Mouse (Mus musculus): ENCODE measurements around the gene Slc1a5. TPM values are rescaled to one million over a fixed set of nuclear protein-coding genes. Genes with fewer than 3 reads are reported as not detected.

The Slc1a5 gene
- polyA plus RNA-seq, 1 experiment = 74.6 TPM

DNA sequence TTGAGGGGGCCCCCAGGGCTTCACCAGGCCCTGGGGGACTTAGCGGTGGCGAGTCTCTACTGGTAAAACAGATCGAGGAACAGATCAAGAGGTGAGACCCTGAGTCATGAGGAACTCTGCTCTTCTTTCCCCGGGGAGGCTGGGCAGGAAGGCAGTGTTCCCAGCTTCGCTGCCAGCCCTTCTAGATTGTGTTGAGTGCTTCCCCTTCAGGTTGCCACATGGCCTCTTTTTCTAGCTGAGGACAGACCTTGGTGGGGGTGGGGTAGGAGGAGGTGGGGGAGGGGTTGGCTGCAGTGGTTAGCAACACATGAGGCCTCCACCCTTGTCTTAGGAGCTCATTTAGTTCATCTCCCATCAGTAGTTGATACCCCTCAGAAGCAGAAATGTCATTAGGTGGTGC lies 45.4 kb downstream of the Slc1a5 start:
- H3K4me1 ChIP-seq (ENCODE audit: control insufficient read depth, insufficient read depth, low read length) = no peaks in the 10 kb centered on the region
- 67% methylated on average over 5 of the region's 5 CpGs for WGBS
- no peak overlapping the region for H3K27ac ChIP-seq (ENCODE audit: insufficient read depth, low read depth, low read length)
- 0 out of 2 replicates have a peak, but pooled peaks cover 1% of the 10 kb centered on the region for H3K36me3 ChIP-seq (ENCODE audit: control insufficient read depth, insufficient read depth, low read length)
- H3K27me3 ChIP-seq (replicated peaks; ENCODE audit: control insufficient read depth, insufficient read depth, low read length) = no peaks in the 10 kb centered on the region
- no peak overlapping the region for H3K4me3 ChIP-seq (ENCODE audit: insufficient read depth, low read depth, low read length)
- TF ChIP-seq POLR2A (IDR thresholded peaks at IDR 0.05; ENCODE audit: low read depth, low read length) = no peak
- TF ChIP-seq CTCF (conservative IDR thresholded peaks at IDR 0.05; ENCODE audit: insufficient read depth, insufficient read length, low read depth, low read length) = no peak
- DNase-seq = no peak

DNA sequence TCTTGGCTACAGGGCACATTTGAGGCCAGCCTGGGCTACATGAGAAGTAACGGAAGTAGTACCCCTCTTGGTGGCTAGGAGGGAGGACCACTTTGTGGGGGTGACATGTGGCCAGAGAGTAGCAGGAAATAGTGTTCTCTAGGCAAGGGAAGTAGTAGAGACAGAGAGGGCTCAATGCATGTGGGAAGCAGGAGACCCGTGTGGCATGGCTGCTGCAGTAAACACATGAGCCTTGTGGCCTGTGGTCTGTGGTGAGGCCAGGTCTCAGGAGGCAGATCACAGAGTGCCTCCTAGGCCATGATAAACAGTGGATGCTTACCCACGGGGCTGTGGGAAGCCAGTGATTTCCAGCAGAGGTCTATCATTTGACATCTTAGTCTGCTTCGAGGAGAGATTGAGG lies 46.1 kb downstream of the Slc1a5 start:
- Histone ChIP-seq H3K36me3 (ENCODE audit: control insufficient read depth, insufficient read depth, low read length) (peaks cover 1% of the 10 kb centered on the region; the same call in 1 of the 2 replicates), H3K4me1 (ENCODE audit: control insufficient read depth, insufficient read depth, low read length) (no peaks in the 10 kb centered on the region), H3K27ac (ENCODE audit: insufficient read depth, low read depth, low read length) (no peak overlapping the region), H3K4me3 (ENCODE audit: insufficient read depth, low read depth, low read length) (no peak overlapping the region), H3K27me3 (replicated peaks; ENCODE audit: control insufficient read depth, insufficient read depth, low read length) (no peaks in the 10 kb centered on the region)
- WGBS = 68% methylated on average over 4 of the region's 4 CpGs
- no peak for TF ChIP-seq CTCF (conservative IDR thresholded peaks at IDR 0.05; ENCODE audit: insufficient read depth, insufficient read length, low read depth, low read length)
- no peak for TF ChIP-seq POLR2A (IDR thresholded peaks at IDR 0.05; ENCODE audit: low read depth, low read length)
- no peak for DNase-seq

DNA sequence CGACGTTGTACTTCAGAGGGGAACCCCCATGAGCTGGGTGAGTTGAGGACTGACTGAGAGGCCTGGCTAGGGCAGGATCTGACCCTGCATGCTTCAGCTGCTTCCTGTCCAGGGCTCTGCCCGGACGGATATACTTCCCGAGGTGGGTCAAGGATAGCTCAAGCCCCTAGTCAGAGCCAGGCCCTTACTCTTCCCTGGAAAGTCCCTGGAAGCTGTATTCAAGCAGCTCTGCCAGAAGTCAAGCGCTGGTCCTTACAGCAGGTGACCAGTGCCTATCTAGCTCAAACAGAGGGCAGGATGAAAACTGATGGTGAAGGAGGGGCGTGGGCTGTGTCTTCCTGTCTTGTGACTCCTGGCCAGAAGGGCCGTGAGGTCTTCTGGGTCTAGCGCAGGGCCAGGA lies 49.3 kb downstream of the Slc1a5 start:
- peak; percentile 50 for DNase-seq
- H3K27me3 ChIP-seq (replicated peaks; ENCODE audit: control insufficient read depth, insufficient read depth, low read length) = no peaks in the 10 kb centered on the region
- peaks cover 4% of the 10 kb centered on the region; the same call in 1 of the 2 replicates for H3K36me3 ChIP-seq (ENCODE audit: control insufficient read depth, insufficient read depth, low read length)
- TF ChIP-seq CTCF (conservative IDR thresholded peaks at IDR 0.05; ENCODE audit: insufficient read depth, insufficient read length, low read depth, low read length) = no peak
- no peak for TF ChIP-seq POLR2A (IDR thresholded peaks at IDR 0.05; ENCODE audit: low read depth, low read length)
- no peaks in the 10 kb centered on the region for H3K4me1 ChIP-seq (ENCODE audit: control insufficient read depth, insufficient read depth, low read length)
- WGBS = 68% methylated on average over 9 of the region's 9 CpGs
- H3K27ac ChIP-seq (ENCODE audit: insufficient read depth, low read depth, low read length) = no peak overlapping the region
- no peak overlapping the region for H3K4me3 ChIP-seq (ENCODE audit: insufficient read depth, low read depth, low read length)

DNA sequence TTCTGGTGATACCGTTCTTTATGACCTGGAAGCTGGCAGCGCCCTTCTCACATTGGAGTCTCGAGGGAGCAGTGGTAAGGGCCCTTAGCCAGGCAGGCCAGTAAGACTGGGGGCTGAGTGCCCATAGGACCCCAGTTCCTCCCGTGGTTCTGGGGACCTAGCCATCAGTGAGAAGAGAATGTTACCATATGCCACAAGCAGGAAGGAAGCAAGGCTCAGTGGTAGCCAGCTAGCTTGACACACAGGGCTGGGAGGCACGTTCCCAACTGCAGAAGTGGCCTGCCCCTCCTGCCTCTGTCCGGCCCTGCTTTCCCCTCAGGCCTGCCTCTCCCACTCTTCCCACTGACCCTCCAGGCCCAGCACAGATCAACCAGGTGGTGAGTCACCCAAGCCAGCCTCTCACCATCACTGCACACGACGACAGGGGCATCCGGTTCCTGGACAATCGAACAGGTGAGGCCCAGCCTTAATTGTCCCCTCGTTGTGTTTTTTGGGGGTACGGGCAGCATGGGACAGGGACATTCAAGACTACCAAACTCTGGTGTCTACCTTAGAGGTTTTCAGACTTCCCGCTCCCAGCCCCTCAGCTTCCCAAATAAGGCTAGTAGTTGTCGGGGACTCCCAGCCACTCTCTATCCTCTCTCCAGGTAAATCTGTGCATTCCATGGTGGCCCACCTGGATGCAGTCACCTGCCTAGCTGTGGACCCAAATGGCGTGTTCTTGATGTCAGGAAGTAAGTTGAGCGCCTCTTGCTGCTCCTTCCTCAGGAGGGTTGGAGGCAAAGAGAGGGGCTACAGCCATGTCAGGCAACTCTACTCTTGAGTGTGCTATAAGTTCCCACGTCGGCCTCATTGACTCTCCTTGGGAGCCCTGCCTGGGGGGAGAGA lies 57.0 kb downstream of the Slc1a5 start:
- no peak overlapping the region for H3K27ac ChIP-seq (ENCODE audit: insufficient read depth, low read depth, low read length)
- no peaks in the 10 kb centered on the region for H3K27me3 ChIP-seq (replicated peaks; ENCODE audit: control insufficient read depth, insufficient read depth, low read length)
- H3K4me1 ChIP-seq (ENCODE audit: control insufficient read depth, insufficient read depth, low read length) = 0 out of 2 replicates have a peak, but pooled peaks cover 5% of the 10 kb centered on the region
- TF ChIP-seq CTCF (conservative IDR thresholded peaks at IDR 0.05; ENCODE audit: insufficient read depth, insufficient read length, low read depth, low read length) (no peak), POLR2A (IDR thresholded peaks at IDR 0.05; ENCODE audit: low read depth, low read length) (no peak)
- no peak overlapping the region for H3K4me3 ChIP-seq (ENCODE audit: insufficient read depth, low read depth, low read length)
- no peak for DNase-seq
- no peaks in the 10 kb centered on the region for H3K36me3 ChIP-seq (ENCODE audit: control insufficient read depth, insufficient read depth, low read length)
- WGBS = 89% methylated on average over 18 of the region's 18 CpGs

DNA sequence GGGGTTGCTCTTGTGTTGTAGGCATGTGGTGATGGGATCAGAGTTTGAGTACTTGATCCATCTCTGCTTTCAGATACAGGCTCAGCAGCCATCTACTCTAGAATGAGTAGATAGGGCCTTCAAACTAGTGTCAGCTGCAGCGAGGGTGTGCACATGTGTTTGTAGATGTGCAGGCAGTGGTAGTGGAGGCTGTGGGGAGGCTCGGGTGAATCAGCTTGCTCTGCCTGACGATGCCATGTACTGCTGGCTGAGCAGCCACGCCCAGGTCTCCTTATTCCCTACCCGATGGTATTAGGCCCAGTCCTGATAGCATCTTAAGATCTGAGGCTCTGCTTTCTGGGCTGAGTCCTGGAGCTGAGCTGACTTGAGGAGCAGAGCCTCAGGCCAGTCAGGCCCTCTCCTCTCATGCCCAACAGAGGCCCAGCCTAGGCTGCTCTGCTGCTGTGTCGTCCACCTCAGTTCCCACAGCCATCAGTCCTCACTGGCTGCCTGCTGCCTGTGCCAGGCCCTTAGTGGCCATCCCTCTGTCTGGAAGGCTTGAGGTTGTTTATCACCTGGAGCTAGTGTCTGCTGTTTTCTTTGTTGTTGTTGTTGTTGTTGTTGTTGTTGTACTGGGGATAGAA lies 57.8 kb downstream of the Slc1a5 start:
- no peaks in the 10 kb centered on the region for H3K36me3 ChIP-seq (ENCODE audit: control insufficient read depth, insufficient read depth, low read length)

DNA sequence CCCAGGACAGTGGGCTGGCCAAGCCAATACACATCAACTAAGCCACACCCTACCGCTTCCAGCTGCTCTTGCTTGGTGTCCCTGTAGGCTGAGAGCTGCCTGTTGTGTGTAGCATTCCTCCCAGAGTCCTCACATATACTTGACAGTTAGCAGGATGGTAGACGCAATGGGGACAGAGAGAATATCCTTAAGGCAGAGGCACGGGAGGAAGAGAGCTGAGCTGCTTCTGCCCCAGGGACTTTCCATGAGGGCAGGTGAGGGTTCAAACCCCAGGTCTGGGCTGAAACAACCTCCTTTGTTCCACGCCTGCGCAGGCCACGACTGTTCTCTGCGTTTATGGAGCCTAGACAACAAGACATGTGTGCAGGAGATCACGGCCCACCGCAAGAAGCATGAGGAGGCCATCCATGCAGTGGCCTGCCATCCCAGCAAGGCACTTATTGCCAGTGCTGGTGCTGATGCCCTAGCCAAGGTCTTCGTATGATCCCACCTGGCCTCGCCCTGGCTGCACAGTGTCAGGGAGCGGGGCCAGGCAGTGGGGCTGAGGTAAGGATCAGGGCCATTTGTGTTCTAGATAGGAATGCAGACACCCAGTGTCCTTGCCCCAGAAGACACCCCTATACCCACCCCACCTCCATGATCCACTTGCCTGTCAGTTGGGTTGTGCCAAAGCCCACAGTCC lies 58.4 kb downstream of the Slc1a5 start:
- no peaks in the 10 kb centered on the region for H3K36me3 ChIP-seq (ENCODE audit: control insufficient read depth, insufficient read depth, low read length)
- 93% methylated on average over 12 of the region's 12 CpGs for WGBS

More for the DNA sequence above, 57.8 kb downstream of the Slc1a5 start:
- TF ChIP-seq CTCF (conservative IDR thresholded peaks at IDR 0.05; ENCODE audit: insufficient read depth, insufficient read length, low read depth, low read length) (no peak), POLR2A (IDR thresholded peaks at IDR 0.05; ENCODE audit: low read depth, low read length) (no peak)
- no peak for DNase-seq
- H3K27me3 ChIP-seq (replicated peaks; ENCODE audit: control insufficient read depth, insufficient read depth, low read length) = no peaks in the 10 kb centered on the region
- 77% methylated on average over 6 of the region's 6 CpGs for WGBS
- 0 out of 2 replicates have a peak, but pooled peaks cover 5% of the 10 kb centered on the region for H3K4me1 ChIP-seq (ENCODE audit: control insufficient read depth, insufficient read depth, low read length)
- H3K4me3 ChIP-seq (ENCODE audit: insufficient read depth, low read depth, low read length) = no peak overlapping the region
- no peak overlapping the region for H3K27ac ChIP-seq (ENCODE audit: insufficient read depth, low read depth, low read length)

More for the DNA sequence above, 58.4 kb downstream of the Slc1a5 start:
- H3K4me3 ChIP-seq (ENCODE audit: insufficient read depth, low read depth, low read length) = no peak overlapping the region
- H3K27me3 ChIP-seq (replicated peaks; ENCODE audit: control insufficient read depth, insufficient read depth, low read length) = no peaks in the 10 kb centered on the region
- H3K27ac ChIP-seq (ENCODE audit: insufficient read depth, low read depth, low read length) = no peak overlapping the region
- TF ChIP-seq CTCF (conservative IDR thresholded peaks at IDR 0.05; ENCODE audit: insufficient read depth, insufficient read length, low read depth, low read length) (no peak), POLR2A (IDR thresholded peaks at IDR 0.05; ENCODE audit: low read depth, low read length) (no peak)
- H3K4me1 ChIP-seq (ENCODE audit: control insufficient read depth, insufficient read depth, low read length) = 0 out of 2 replicates have a peak, but pooled peaks cover 5% of the 10 kb centered on the region
- no peak for DNase-seq

All from kidney, adult 2 months (tissue).